10 mouse cellular contexts compared by ENCODE assay signal in the genomic region with DNA sequence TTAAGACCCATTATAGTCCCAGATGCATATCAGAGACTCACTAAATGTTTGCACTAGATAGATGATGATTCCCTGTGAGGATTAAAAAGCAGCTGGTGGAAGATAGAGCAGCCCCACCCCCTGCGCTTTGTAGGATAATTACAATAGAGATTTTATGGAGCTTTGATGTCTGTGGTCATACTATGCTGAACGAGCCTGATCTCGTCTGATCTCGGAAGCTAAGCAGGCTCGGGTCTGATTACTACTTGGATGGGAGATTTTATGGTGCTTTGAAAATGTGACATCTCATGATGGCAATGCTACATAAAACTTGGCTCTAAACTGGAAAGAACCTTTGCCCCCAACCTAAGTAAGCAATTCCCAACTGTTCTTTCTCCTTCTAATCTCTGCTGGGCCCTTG. TPM values are rescaled to one million over a fixed set of nuclear protein-coding genes. Genes with fewer than 3 reads are reported as not detected.
DNase-seq lines count a peak whose midpoint lies in the region; ATAC-seq lines count a peak whose summit lies in the region.
"Had no signal": no experiment of that assay in that cellular context is flagged by ENCODE, and none has a peak within 500 bp of the region (broad histone marks: within the 10 kb centered on the region; RNA-seq: fewer than 3 reads in every experiment).

No protein-coding gene starts in this region.

- no peak for DNase-seq in neural tube, embryonic 10.5 days (ENCODE audit: extremely low spot score, low spot score)
- DNase-seq in frontal cortex, postnatal 14 days (ENCODE audit: low spot score in 2 of 2) = no peak
- DNase-seq in kidney, postnatal 4 days = no peak
- DNase-seq: heart, adult 11 months; layer of hippocampus, postnatal 36 days had no signal

- H3K9ac ChIP-seq in neural tube, embryonic 12.5 days = 0 out of 2 replicates have a peak overlapping the region, but pooled peaks have one; percentile 26
- H3K9ac ChIP-seq in limb, embryonic 12.5 days (replicated peaks) = no peak overlapping the region
- no peak overlapping the region for H3K9ac ChIP-seq in neural tube, embryonic 15.5 days (replicated peaks)

- H3K4me2 ChIP-seq in neural tube, embryonic 12.5 days (replicated peaks) = peak overlapping the region; percentile 82
- peak overlapping the region; percentile 17; the same call in 1 of the 2 replicates for H3K4me2 ChIP-seq in limb, embryonic 12.5 days
- H3K4me2 ChIP-seq in neural tube, embryonic 15.5 days = peak overlapping the region; percentile 73

- no peaks in the 10 kb centered on the region for H3K9me3 ChIP-seq in erythroblast, embryonic 14.5 days (ENCODE audit: control insufficient read depth, low read length)
- no peaks in the 10 kb centered on the region for H3K9me3 ChIP-seq in neural tube, embryonic 12.5 days
- H3K9me3 ChIP-seq in limb, embryonic 12.5 days = no peaks in the 10 kb centered on the region
- no peaks in the 10 kb centered on the region for H3K9me3 ChIP-seq in neural tube, embryonic 15.5 days (replicated peaks)

- H3K36me3 ChIP-seq in erythroblast, embryonic 14.5 days (ENCODE audit: control insufficient read depth) = peaks cover 50% of the 10 kb centered on the region
- H3K36me3 ChIP-seq in neural tube, embryonic 12.5 days = 0 out of 2 replicates have a peak, but pooled peaks cover 7% of the 10 kb centered on the region
- H3K36me3 ChIP-seq in limb, embryonic 12.5 days = peaks cover 29% of the 10 kb centered on the region
- H3K36me3 ChIP-seq in neural tube, embryonic 15.5 days = peaks cover 13% of the 10 kb centered on the region; the same call in 1 of the 2 replicates

- H3K27ac ChIP-seq in neural tube, embryonic 12.5 days = no peak overlapping the region
- no peak overlapping the region for H3K27ac ChIP-seq in limb, embryonic 12.5 days
- no peak overlapping the region for H3K27ac ChIP-seq in neural tube, embryonic 15.5 days (replicated peaks)

- no peak for ATAC-seq in erythroblast, adult 5-6 weeks (replicated peaks; ENCODE audit: low FRiP score, poor library complexity, severe bottlenecking)
- ATAC-seq in neural tube, embryonic 12.5 days (ENCODE audit: low FRiP score, low read depth) = no peak
- ATAC-seq in limb, embryonic 12.5 days (ENCODE audit: insufficient number of reproducible peaks, insufficient read depth, low FRiP score, low TSS enrichment, low read depth) = no peak
- ATAC-seq in neural tube, embryonic 15.5 days (ENCODE audit: low FRiP score) = no peak

- no peaks in the 10 kb centered on the region for H3K27me3 ChIP-seq in erythroblast, embryonic 14.5 days (ENCODE audit: control insufficient read depth)
- H3K27me3 ChIP-seq in neural tube, embryonic 12.5 days (replicated peaks) = no peaks in the 10 kb centered on the region
- H3K27me3 ChIP-seq in limb, embryonic 12.5 days = no peaks in the 10 kb centered on the region
- no peaks in the 10 kb centered on the region for H3K27me3 ChIP-seq in neural tube, embryonic 15.5 days (replicated peaks)

- H3K4me3 ChIP-seq in erythroblast, embryonic 14.5 days (replicated peaks) = peak overlapping the region; percentile 89
- no peak overlapping the region for H3K4me3 ChIP-seq in neural tube, embryonic 12.5 days
- H3K4me3 ChIP-seq in limb, embryonic 12.5 days (replicated peaks) = no peak overlapping the region
- H3K4me3 ChIP-seq in neural tube, embryonic 15.5 days (replicated peaks) = peak overlapping the region; percentile 75; the same call in 1 of the 2 replicates

- 63% methylated on average over 5 of the region's 5 CpGs for WGBS in neural tube, embryonic 12.5 days
- WGBS in limb, embryonic 12.5 days = 59% methylated on average over 5 of the region's 5 CpGs
- 42% methylated on average over 5 of the region's 5 CpGs for WGBS in neural tube, embryonic 15.5 days

- H3K4me1 ChIP-seq in erythroblast, embryonic 14.5 days (ENCODE audit: control insufficient read depth) = peaks cover 84% of the 10 kb centered on the region
- H3K4me1 ChIP-seq in neural tube, embryonic 12.5 days = peaks cover 38% of the 10 kb centered on the region
- H3K4me1 ChIP-seq in limb, embryonic 12.5 days (replicated peaks) = peaks cover 25% of the 10 kb centered on the region
- H3K4me1 ChIP-seq in neural tube, embryonic 15.5 days = peaks cover 44% of the 10 kb centered on the region

RNA-seq across cellular contexts. Expression of a gene that starts 1.7 kb away (rescaled TPM):
- polyA plus RNA-seq in erythroblast, embryonic 14.5 days (2012) = 21.9 and 23.6 TPM in 2 replicates
- 14.4 and 35.2 TPM in 2 replicates for total RNA-seq in erythroblast, adult 5-6 weeks (2015; ENCODE audit: low replicate concordance)
- 23.6 and 31.2 TPM in 2 replicates for total RNA-seq in erythroblast, adult 5-6 weeks (2017; ENCODE audit: low replicate concordance)
- polyA plus RNA-seq in neural tube, embryonic 12.5 days (2016; fragmentation: Nextera tagmentation; extraction: Ambion mirVana) = 41.6 and 42.5 TPM in 2 replicates
- 42.6 and 47.2 TPM in 2 replicates for polyA plus RNA-seq in limb, embryonic 12.5 days (2016; fragmentation: Nextera tagmentation; extraction: Ambion mirVana)
- polyA plus RNA-seq in neural tube, embryonic 15.5 days (2015; fragmentation: Nextera tagmentation; extraction: Ambion mirVana) = 43.2 and 44.0 TPM in 2 replicates

RNA-seq across cellular contexts. Expression of a gene that starts 4.6 kb away (rescaled TPM):
- polyA plus RNA-seq in erythroblast, embryonic 14.5 days (2012) = 1.8 and 2.5 TPM in 2 replicates
- 6.0 and 6.7 TPM in 2 replicates for total RNA-seq in erythroblast, adult 5-6 weeks (2015; ENCODE audit: low replicate concordance)
- total RNA-seq in erythroblast, adult 5-6 weeks (2017; ENCODE audit: low replicate concordance) = 9.1 and 9.2 TPM in 2 replicates
- polyA plus RNA-seq in neural tube, embryonic 12.5 days (2016; fragmentation: Nextera tagmentation; extraction: Ambion mirVana) = 26.7 and 26.9 TPM in 2 replicates
- polyA plus RNA-seq in limb, embryonic 12.5 days (2016; fragmentation: Nextera tagmentation; extraction: Ambion mirVana) = 33.0 and 36.1 TPM in 2 replicates
- polyA plus RNA-seq in neural tube, embryonic 15.5 days (2015; fragmentation: Nextera tagmentation; extraction: Ambion mirVana) = 20.6 and 21.8 TPM in 2 replicates

RNA-seq across cellular contexts. Expression of a gene that starts 21.7 kb away (rescaled TPM):
- 12.2 and 13.5 TPM in 2 replicates for polyA plus RNA-seq in erythroblast, embryonic 14.5 days (2012)
- total RNA-seq in erythroblast, adult 5-6 weeks (2015; ENCODE audit: low replicate concordance) = 40.9 and 49.3 TPM in 2 replicates
- total RNA-seq in erythroblast, adult 5-6 weeks (2017; ENCODE audit: low replicate concordance) = 26.8 and 57.8 TPM in 2 replicates
- 261 and 264 TPM in 2 replicates for polyA plus RNA-seq in neural tube, embryonic 12.5 days (2016; fragmentation: Nextera tagmentation; extraction: Ambion mirVana)
- polyA plus RNA-seq in limb, embryonic 12.5 days (2016; fragmentation: Nextera tagmentation; extraction: Ambion mirVana) = 217 and 238 TPM in 2 replicates
- polyA plus RNA-seq in neural tube, embryonic 15.5 days (2015; fragmentation: Nextera tagmentation; extraction: Ambion mirVana) = 231 and 246 TPM in 2 replicates

RNA-seq across cellular contexts. Expression of a gene that starts 33.3 kb away (rescaled TPM):
- 5.9 and 7.1 TPM in 2 replicates for polyA plus RNA-seq in erythroblast, embryonic 14.5 days (2012)
- 0.77 and 4.4 TPM in 2 replicates for total RNA-seq in erythroblast, adult 5-6 weeks (2015; ENCODE audit: low replicate concordance)
- 5.3 and 16.6 TPM in 2 replicates for total RNA-seq in erythroblast, adult 5-6 weeks (2017; ENCODE audit: low replicate concordance)
- polyA plus RNA-seq in neural tube, embryonic 12.5 days (2016; fragmentation: Nextera tagmentation; extraction: Ambion mirVana) = 72.0 and 74.2 TPM in 2 replicates
- polyA plus RNA-seq in limb, embryonic 12.5 days (2016; fragmentation: Nextera tagmentation; extraction: Ambion mirVana) = 49.9 and 57.6 TPM in 2 replicates
- 85.0 and 94.6 TPM in 2 replicates for polyA plus RNA-seq in neural tube, embryonic 15.5 days (2015; fragmentation: Nextera tagmentation; extraction: Ambion mirVana)

RNA-seq across cellular contexts. Expression of a gene that starts 33.6 kb away (rescaled TPM):
- polyA plus RNA-seq in erythroblast, embryonic 14.5 days (2012) = not detected in 2 replicates
- total RNA-seq in erythroblast, adult 5-6 weeks (2015; ENCODE audit: low replicate concordance) = 3.3 and 3.5 TPM in 2 replicates
- 0.70 and 5.0 TPM in 2 replicates for total RNA-seq in erythroblast, adult 5-6 weeks (2017; ENCODE audit: low replicate concordance)
- polyA plus RNA-seq in neural tube, embryonic 12.5 days (2016; fragmentation: Nextera tagmentation; extraction: Ambion mirVana) = 4.3 and 6.0 TPM in 2 replicates
- polyA plus RNA-seq in limb, embryonic 12.5 days (2016; fragmentation: Nextera tagmentation; extraction: Ambion mirVana) = 2.1 and 2.5 TPM in 2 replicates
- polyA plus RNA-seq in neural tube, embryonic 15.5 days (2015; fragmentation: Nextera tagmentation; extraction: Ambion mirVana) = 3.0 and 3.7 TPM in 2 replicates

Comparison
In these comparisons a context has a peak if more than half of its experiments do, and no peak if none do; other contexts are left out.
1. H3K4me3 ChIP-seq: peak in erythroblast, embryonic 14.5 days (single experiment) and neural tube, embryonic 15.5 days (single experiment); none in neural tube, embryonic 12.5 days (single experiment) and limb, embryonic 12.5 days (single experiment).
2. H3K4me2 ChIP-seq: peak in every context shown above with its lines; median percentile 82 in neural tube, embryonic 12.5 days; 73 in neural tube, embryonic 15.5 days; 17 in limb, embryonic 12.5 days.
3. RNA of a gene that starts 21.7 kb away (polyA plus RNA-seq): 261 to 264 TPM in neural tube, embryonic 12.5 days, 217 to 238 TPM in limb, embryonic 12.5 days and 231 to 246 TPM in neural tube, embryonic 15.5 days; 12.2 to 13.5 TPM in erythroblast, embryonic 14.5 days; every median in the first group is over 10 times any median in the second.